In the genomic region with DNA sequence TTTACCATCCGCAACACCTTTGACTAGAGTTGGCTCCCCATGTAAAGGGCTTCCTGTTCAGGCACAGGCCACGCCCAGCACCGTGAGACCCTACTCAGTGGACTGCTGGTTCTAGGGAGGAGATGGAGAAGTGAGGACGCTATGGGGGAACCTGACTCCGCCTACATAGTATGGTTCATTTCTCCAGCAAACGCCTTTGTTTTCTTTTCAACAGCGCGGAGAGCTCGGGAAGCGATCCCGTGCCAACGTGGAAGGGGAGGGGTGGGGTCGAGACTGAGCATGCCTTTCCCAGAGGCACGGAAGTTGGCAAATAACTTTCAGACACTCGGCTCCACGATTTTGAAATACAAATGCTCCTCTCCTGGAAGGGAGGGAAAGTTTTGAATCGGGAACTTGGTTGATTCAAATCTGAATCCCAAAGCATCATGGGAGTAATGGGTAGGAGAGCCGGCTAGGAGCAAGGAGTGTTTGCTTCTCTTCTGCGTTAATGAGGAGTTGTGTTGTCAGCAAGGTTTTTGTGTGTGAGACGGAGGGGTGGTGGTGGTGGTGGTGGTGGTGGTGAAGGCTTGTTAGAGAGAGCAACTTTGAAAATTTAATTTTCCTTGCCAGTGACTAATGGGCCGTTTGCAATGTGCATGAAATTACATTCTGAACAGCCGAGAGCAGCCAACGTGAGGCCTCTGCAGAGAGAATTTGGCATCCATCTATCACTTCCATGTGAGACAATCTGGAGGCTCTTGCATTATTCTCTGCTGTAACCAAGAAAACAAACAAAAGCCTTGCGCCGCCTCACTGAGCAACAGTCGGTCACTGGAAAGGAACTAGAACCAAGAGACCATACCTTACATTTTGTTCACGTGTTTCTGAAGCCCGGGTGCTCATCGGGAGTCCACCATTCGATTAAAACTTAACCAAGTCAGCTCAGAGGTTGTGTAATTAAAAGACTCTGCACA, we compare ENCODE assay signal across 8 mouse cellular contexts.
DNase-seq lines count a peak whose midpoint lies in the region; ATAC-seq lines count a peak whose summit lies in the region.

No protein-coding gene starts in this region.

- H3K27me3 ChIP-seq in erythroblast, embryonic 14.5 days (ENCODE audit: control insufficient read depth) = no peaks in the 10 kb centered on the region
- H3K27me3 ChIP-seq in heart, embryonic 10.5 days (ENCODE audit: insufficient read depth, poor library complexity, severe bottlenecking) = no peaks in the 10 kb centered on the region
- no peaks in the 10 kb centered on the region for H3K27me3 ChIP-seq in lung, embryonic 16.5 days (ENCODE audit: control insufficient read depth, insufficient read depth, low read depth, low read length)

- H3K9ac ChIP-seq in lung, embryonic 16.5 days (ENCODE audit: low read length) = peak overlapping the region; percentile 60

- H3K27ac ChIP-seq in heart, embryonic 10.5 days = peak overlapping the region; percentile 84
- peak overlapping the region; percentile 90 for H3K27ac ChIP-seq in lung, embryonic 16.5 days (ENCODE audit: low read length)

- no peaks in the 10 kb centered on the region for H3K9me3 ChIP-seq in erythroblast, embryonic 14.5 days (ENCODE audit: control insufficient read depth, low read length)
- no peaks in the 10 kb centered on the region for H3K9me3 ChIP-seq in heart, embryonic 10.5 days
- no peaks in the 10 kb centered on the region for H3K9me3 ChIP-seq in lung, embryonic 16.5 days (ENCODE audit: control insufficient read depth, low read length)

- peak overlapping the region; percentile 58 for H3K4me3 ChIP-seq in erythroblast, embryonic 14.5 days (replicated peaks)
- H3K4me3 ChIP-seq in heart, embryonic 10.5 days = peak overlapping the region; percentile 59
- peak overlapping the region; percentile 49 for H3K4me3 ChIP-seq in lung, embryonic 16.5 days (ENCODE audit: low read length)

- H3K36me3 ChIP-seq in erythroblast, embryonic 14.5 days (ENCODE audit: control insufficient read depth) = no peaks in the 10 kb centered on the region
- H3K36me3 ChIP-seq in heart, embryonic 10.5 days = no peaks in the 10 kb centered on the region
- H3K36me3 ChIP-seq in lung, embryonic 16.5 days (ENCODE audit: control insufficient read depth, insufficient read depth, low read length) = no peaks in the 10 kb centered on the region

- DNase-seq in embryo, embryonic 10 days (ENCODE audit: low spot score) = peak; percentile 80
- DNase-seq in heart, embryonic 10.5 days (ENCODE audit: low spot score) = peak; percentile 80
- peak; percentile 43 to 54 for DNase-seq in kidney, adult 8-10 months

- 28% methylated on average over 30 of the region's 30 CpGs for WGBS in heart, embryonic 10.5 days
- WGBS in lung, embryonic 16.5 days = 11% methylated on average over 30 of the region's 30 CpGs

- peak overlapping the region; percentile 63 for H3K4me2 ChIP-seq in lung, embryonic 16.5 days (ENCODE audit: low read depth, low read length)

- no peak for ATAC-seq in erythroblast, adult 5-6 weeks (replicated peaks; ENCODE audit: low FRiP score, poor library complexity, severe bottlenecking)
- peak; percentile 85 for ATAC-seq in lung, embryonic 16.5 days (ENCODE audit: low read depth)
- ATAC-seq in neutrophil, adult 5-6 weeks (ENCODE audit: extremely low read depth, insufficient number of reproducible peaks, low FRiP score, poor library complexity, severe bottlenecking) = peak; percentile 54
- ATAC-seq in erythroid progenitor cell, adult 5-6 weeks (replicated peaks; ENCODE audit: low FRiP score, poor library complexity, severe bottlenecking) = no peak

- peaks cover 4% of the 10 kb centered on the region for H3K4me1 ChIP-seq in erythroblast, embryonic 14.5 days (ENCODE audit: control insufficient read depth)
- H3K4me1 ChIP-seq in heart, embryonic 10.5 days = peaks cover 12% of the 10 kb centered on the region; the same call in 1 of the 2 replicates
- H3K4me1 ChIP-seq in lung, embryonic 16.5 days (replicated peaks; ENCODE audit: control insufficient read depth, insufficient read depth, low read length) = peaks cover 23% of the 10 kb centered on the region

Comparison
In these comparisons a context has a peak if more than half of its experiments do, and no peak if none do; other contexts are left out.
1. ATAC-seq: peak in lung, embryonic 16.5 days (single experiment) and neutrophil, adult 5-6 weeks (single experiment); none in erythroblast, adult 5-6 weeks (single experiment) and erythroid progenitor cell, adult 5-6 weeks (single experiment).
2. Peak in every context shown above with its lines, with median percentiles within 50 percentile points of each other: H3K4me3 ChIP-seq and DNase-seq.